Mouse (Mus musculus): ENCODE data around the gene Cd302. TPM values are rescaled to one million over a fixed set of nuclear protein-coding genes. Genes with fewer than 3 reads are reported as not detected.
A peak's percentile ranks its signal among the peaks of the same experiment; 100 is the strongest.

Gene Cd302
- polyA plus RNA-seq (2015; fragmentation: Nextera tagmentation; extraction: Ambion mirVana): 98.2 and 101 TPM in 2 replicates

- WGBS (ENCODE audit: insufficient replicate concordance): 38% methylated on average over 4 of the region's 4 CpGs
- peak; percentile 37; the same call in 1 of the 2 replicates for ATAC-seq (ENCODE audit: low read depth)
- no peaks in the 10 kb centered on the region for H3K4me1 ChIP-seq (ENCODE audit: control insufficient read depth, low read depth, low read length)
These were observed at the start of gene Cd302 for GRCm38 (mm10) chr2:60284467-60284821. Cd302 (minus strand) TSS chr2:60284488.

GRCm38 (mm10) chr2:60328641-60329040 lies 44.4 kb upstream of the Cd302 start:
- no peak overlapping the region for H3K27ac ChIP-seq (ENCODE audit: low read length)
- WGBS (ENCODE audit: insufficient replicate concordance): 60% methylated on average over 10 of the region's 10 CpGs
- ATAC-seq (ENCODE audit: low read depth): no peak
- H3K9ac ChIP-seq (ENCODE audit: low read depth, low read length): no peak overlapping the region
- no peaks in the 10 kb centered on the region for H3K4me1 ChIP-seq (ENCODE audit: control insufficient read depth, low read depth, low read length)
- H3K4me2 ChIP-seq (ENCODE audit: low read depth, low read length): no peak overlapping the region
- no peaks in the 10 kb centered on the region for H3K36me3 ChIP-seq (ENCODE audit: control insufficient read depth, insufficient read depth)
- H3K4me3 ChIP-seq (ENCODE audit: low read depth, low read length): no peak overlapping the region
- H3K27me3 ChIP-seq (ENCODE audit: control insufficient read depth, insufficient read depth, low read depth, low read length): no peaks in the 10 kb centered on the region
- no peaks in the 10 kb centered on the region for H3K9me3 ChIP-seq (replicated peaks; ENCODE audit: control insufficient read depth, low read length)

More at GRCm38 (mm10) chr2:60284467-60284821, at the start of gene Cd302:
- no peaks in the 10 kb centered on the region for H3K36me3 ChIP-seq (ENCODE audit: control insufficient read depth, insufficient read depth)
- H3K4me2 ChIP-seq (ENCODE audit: low read depth, low read length): peak within 1 kb of the TSS; percentile 43
- peak within 1 kb of the TSS; percentile 81 for H3K27ac ChIP-seq (ENCODE audit: low read length)
- peak within 1 kb of the TSS; percentile 54 for H3K4me3 ChIP-seq (ENCODE audit: low read depth, low read length)
- peak within 1 kb of the TSS; percentile 32 for H3K9ac ChIP-seq (ENCODE audit: low read depth, low read length)
- H3K9me3 ChIP-seq (replicated peaks; ENCODE audit: control insufficient read depth, low read length): no peaks in the 10 kb centered on the region
- H3K27me3 ChIP-seq (ENCODE audit: control insufficient read depth, insufficient read depth, low read depth, low read length): peaks cover 10% of the 10 kb centered on the region

- no peaks in the 10 kb centered on the region for H3K36me3 ChIP-seq (ENCODE audit: control insufficient read depth, insufficient read depth)
- H3K27ac ChIP-seq (ENCODE audit: low read length): no peak overlapping the region
- no peak overlapping the region for H3K4me3 ChIP-seq (ENCODE audit: low read depth, low read length)
- H3K27me3 ChIP-seq (ENCODE audit: control insufficient read depth, insufficient read depth, low read depth, low read length): no peaks in the 10 kb centered on the region
- WGBS (ENCODE audit: insufficient replicate concordance): 75% methylated on average over 11 of the region's 11 CpGs
- H3K4me2 ChIP-seq (ENCODE audit: low read depth, low read length): no peak overlapping the region
- H3K4me1 ChIP-seq (ENCODE audit: control insufficient read depth, low read depth, low read length): no peaks in the 10 kb centered on the region
- H3K9me3 ChIP-seq (replicated peaks; ENCODE audit: control insufficient read depth, low read length): no peaks in the 10 kb centered on the region
- no peak for ATAC-seq (ENCODE audit: low read depth)
- no peak overlapping the region for H3K9ac ChIP-seq (ENCODE audit: low read depth, low read length)
These were observed 43.3 kb upstream of the Cd302 start for GRCm38 (mm10) chr2:60327581-60327980.

GRCm38 (mm10) chr2:60326948-60327347 lies 42.7 kb upstream of the Cd302 start:
- WGBS (ENCODE audit: insufficient replicate concordance): 63% methylated on average over 7 of the region's 7 CpGs

GRCm38 (mm10) chr2:60323411-60323810 lies 39.1 kb upstream of the Cd302 start:
- no peaks in the 10 kb centered on the region for H3K27me3 ChIP-seq (ENCODE audit: control insufficient read depth, insufficient read depth, low read depth, low read length)
- H3K36me3 ChIP-seq (ENCODE audit: control insufficient read depth, insufficient read depth): no peaks in the 10 kb centered on the region; the same call in 1 of the 2 replicates
- H3K4me1 ChIP-seq (ENCODE audit: control insufficient read depth, low read depth, low read length): no peaks in the 10 kb centered on the region
- 52% methylated on average over 5 of the region's 5 CpGs for WGBS (ENCODE audit: insufficient replicate concordance)
- H3K27ac ChIP-seq (ENCODE audit: low read length): no peak overlapping the region
- ATAC-seq (ENCODE audit: low read depth): no peak
- no peak overlapping the region for H3K4me3 ChIP-seq (ENCODE audit: low read depth, low read length)
- no peak overlapping the region for H3K4me2 ChIP-seq (ENCODE audit: low read depth, low read length)
- no peak overlapping the region for H3K9ac ChIP-seq (ENCODE audit: low read depth, low read length)
- no peaks in the 10 kb centered on the region for H3K9me3 ChIP-seq (replicated peaks; ENCODE audit: control insufficient read depth, low read length)

More at GRCm38 (mm10) chr2:60326948-60327347, 42.7 kb upstream of the Cd302 start:
- Histone ChIP-seq H3K4me2 (ENCODE audit: low read depth, low read length) (no peak overlapping the region), H3K27me3 (ENCODE audit: control insufficient read depth, insufficient read depth, low read depth, low read length) (no peaks in the 10 kb centered on the region), H3K36me3 (ENCODE audit: control insufficient read depth, insufficient read depth) (no peaks in the 10 kb centered on the region), H3K4me1 (ENCODE audit: control insufficient read depth, low read depth, low read length) (no peaks in the 10 kb centered on the region), H3K27ac (ENCODE audit: low read length) (no peak overlapping the region), H3K9ac (ENCODE audit: low read depth, low read length) (no peak overlapping the region), H3K9me3 (replicated peaks; ENCODE audit: control insufficient read depth, low read length) (no peaks in the 10 kb centered on the region), H3K4me3 (ENCODE audit: low read depth, low read length) (no peak overlapping the region)
- no peak for ATAC-seq (ENCODE audit: low read depth)

- Histone ChIP-seq H3K36me3 (ENCODE audit: control insufficient read depth, insufficient read depth) (no peaks in the 10 kb centered on the region; the same call in 1 of the 2 replicates), H3K9me3 (replicated peaks; ENCODE audit: control insufficient read depth, low read length) (no peaks in the 10 kb centered on the region), H3K4me3 (ENCODE audit: low read depth, low read length) (no peak overlapping the region), H3K9ac (ENCODE audit: low read depth, low read length) (no peak overlapping the region), H3K4me1 (ENCODE audit: control insufficient read depth, low read depth, low read length) (no peaks in the 10 kb centered on the region), H3K4me2 (ENCODE audit: low read depth, low read length) (no peak overlapping the region), H3K27ac (ENCODE audit: low read length) (no peak overlapping the region), H3K27me3 (ENCODE audit: control insufficient read depth, insufficient read depth, low read depth, low read length) (no peaks in the 10 kb centered on the region)
- no peak for ATAC-seq (ENCODE audit: low read depth)
- 52% methylated on average over 6 of the region's 6 CpGs for WGBS (ENCODE audit: insufficient replicate concordance)
These were observed 37.9 kb upstream of the Cd302 start for GRCm38 (mm10) chr2:60322031-60322726.

GRCm38 (mm10) chr2:60303796-60304195 lies 19.5 kb upstream of the Cd302 start:
- H3K4me1 ChIP-seq (ENCODE audit: control insufficient read depth, low read depth, low read length): no peaks in the 10 kb centered on the region
- no peak overlapping the region for H3K4me3 ChIP-seq (ENCODE audit: low read depth, low read length)
- 82% methylated on average over 4 of the region's 4 CpGs for WGBS (ENCODE audit: insufficient replicate concordance)
- H3K27ac ChIP-seq (ENCODE audit: low read length): no peak overlapping the region
- H3K9ac ChIP-seq (ENCODE audit: low read depth, low read length): no peak overlapping the region
- no peak overlapping the region for H3K4me2 ChIP-seq (ENCODE audit: low read depth, low read length)
- no peaks in the 10 kb centered on the region for H3K9me3 ChIP-seq (replicated peaks; ENCODE audit: control insufficient read depth, low read length)
- H3K36me3 ChIP-seq (ENCODE audit: control insufficient read depth, insufficient read depth): peaks cover 3% of the 10 kb centered on the region; the same call in 1 of the 2 replicates
- H3K27me3 ChIP-seq (ENCODE audit: control insufficient read depth, insufficient read depth, low read depth, low read length): no peaks in the 10 kb centered on the region
- ATAC-seq (ENCODE audit: low read depth): no peak

GRCm38 (mm10) chr2:60299323-60299722 lies 15.0 kb upstream of the Cd302 start:
- H3K36me3 ChIP-seq (ENCODE audit: control insufficient read depth, insufficient read depth): no peaks in the 10 kb centered on the region
- no peaks in the 10 kb centered on the region for H3K9me3 ChIP-seq (replicated peaks; ENCODE audit: control insufficient read depth, low read length)
- 70% methylated on average over 2 of the region's 2 CpGs for WGBS (ENCODE audit: insufficient replicate concordance)
- H3K27me3 ChIP-seq (ENCODE audit: control insufficient read depth, insufficient read depth, low read depth, low read length): no peaks in the 10 kb centered on the region
- H3K9ac ChIP-seq (ENCODE audit: low read depth, low read length): no peak overlapping the region
- H3K4me1 ChIP-seq (ENCODE audit: control insufficient read depth, low read depth, low read length): no peaks in the 10 kb centered on the region
- H3K27ac ChIP-seq (ENCODE audit: low read length): no peak overlapping the region
- ATAC-seq (ENCODE audit: low read depth): no peak
- no peak overlapping the region for H3K4me3 ChIP-seq (ENCODE audit: low read depth, low read length)
- no peak overlapping the region for H3K4me2 ChIP-seq (ENCODE audit: low read depth, low read length)

- no peak; the same call in 1 of the 2 replicates for ATAC-seq (ENCODE audit: low read depth)
- WGBS (ENCODE audit: insufficient replicate concordance): 32% methylated on average over 3 of the region's 3 CpGs
- no peaks in the 10 kb centered on the region for H3K36me3 ChIP-seq (ENCODE audit: control insufficient read depth, insufficient read depth)
These were observed 14.0 kb upstream of the Cd302 start for GRCm38 (mm10) chr2:60298266-60298665.

More at GRCm38 (mm10) chr2:60298266-60298665, 14.0 kb upstream of the Cd302 start:
- Histone ChIP-seq H3K27ac (ENCODE audit: low read length) (no peak overlapping the region), H3K9me3 (replicated peaks; ENCODE audit: control insufficient read depth, low read length) (no peaks in the 10 kb centered on the region), H3K27me3 (ENCODE audit: control insufficient read depth, insufficient read depth, low read depth, low read length) (no peaks in the 10 kb centered on the region), H3K4me1 (ENCODE audit: control insufficient read depth, low read depth, low read length) (no peaks in the 10 kb centered on the region), H3K9ac (ENCODE audit: low read depth, low read length) (no peak overlapping the region), H3K4me3 (ENCODE audit: low read depth, low read length) (no peak overlapping the region), H3K4me2 (ENCODE audit: low read depth, low read length) (no peak overlapping the region)
